Mouse (Mus musculus) erythroblast, adult 5-6 weeks (primary cell): Measurements from ENCODE around the gene Ccdc33. TPM values are rescaled to one million over a fixed set of nuclear protein-coding genes. Genes with fewer than 3 reads are reported as not detected.

Experiments
- ATAC-seq: replicated peaks from 2 replicates; pipeline ENCODE4 v1.8.0; 2016; ENCODE audit warnings: moderate number of reproducible peaks, mild to moderate bottlenecking, moderate TSS enrichment, inconsistent platforms; ENCODE audit not compliant: poor library complexity, low FRiP score, severe bottlenecking
- total RNA-seq, 2 experiments: library from RNA; stranded (forward) in 1 of 2; stranded (reverse) in 1 of 2; fragments of 150-400 nt in 1 of 2; fragments of 200-764, 138-1000 nt in 1 of 2; gene quantifications; 2 replicates each; pipeline versions ENCODE4 v1.2.3 to v1.2.4; 2015 to 2017; ENCODE audit warnings: low replicate concordance in 2 of 2

The Ccdc33 gene
- total RNA-seq (2015; ENCODE audit: low replicate concordance) (not detected in 2 replicates), total RNA-seq (2017; ENCODE audit: low replicate concordance) (not detected in 2 replicates)

DNA sequence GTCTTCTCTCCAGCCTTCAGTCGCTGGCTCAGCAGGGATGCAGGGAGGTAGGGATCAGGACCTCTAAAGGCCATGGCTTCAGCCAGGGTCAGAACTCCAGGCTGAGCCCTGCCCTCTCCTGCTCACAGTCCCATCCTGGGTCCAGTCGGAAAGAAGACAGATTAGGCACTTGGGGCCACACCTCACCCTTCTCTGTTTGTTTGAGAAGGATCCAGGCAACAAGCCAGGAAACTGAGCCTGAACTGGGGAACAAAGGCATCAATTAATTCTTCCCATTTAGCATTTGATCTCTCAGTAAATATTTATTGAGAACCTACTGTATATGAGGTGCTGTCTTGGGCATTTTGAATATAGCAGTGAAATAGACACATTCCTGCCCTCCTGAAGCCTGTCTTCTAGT, at the start of gene Ccdc33:
Gene Ccdc33 (minus strand): TSS at position 153 of the 400 bp plus-strand sequence.
- no peak for ATAC-seq

- no peak for ATAC-seq
These were observed 47.2 kb upstream of the Ccdc33 start for GRCm38 (mm10) chr9:58165779-58166178.

GRCm38 (mm10) chr9:58163146-58163545, 44.5 kb upstream of the Ccdc33 start:
- no peak for ATAC-seq

DNA sequence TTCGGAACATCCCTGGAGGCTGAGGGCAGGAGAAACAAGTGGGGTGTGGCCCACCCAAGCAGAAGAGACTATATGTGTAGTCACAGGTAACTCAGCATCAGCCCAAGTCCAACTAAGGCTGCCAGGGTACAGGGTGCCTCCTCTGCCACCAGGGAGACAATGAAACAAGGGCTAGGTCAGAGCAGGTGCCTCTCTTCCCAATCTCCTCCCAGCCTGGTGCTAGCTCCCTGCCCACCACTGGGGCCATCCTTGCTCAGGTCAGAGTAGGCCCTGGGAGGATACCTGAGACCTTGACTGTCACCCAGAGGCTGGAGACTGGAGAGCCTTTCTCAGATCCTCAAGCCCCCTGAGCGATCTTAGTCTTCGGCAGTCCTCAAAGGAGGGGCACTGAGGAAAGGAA, 43.5 kb upstream of the Ccdc33 start:
- ATAC-seq: no peak

DNA sequence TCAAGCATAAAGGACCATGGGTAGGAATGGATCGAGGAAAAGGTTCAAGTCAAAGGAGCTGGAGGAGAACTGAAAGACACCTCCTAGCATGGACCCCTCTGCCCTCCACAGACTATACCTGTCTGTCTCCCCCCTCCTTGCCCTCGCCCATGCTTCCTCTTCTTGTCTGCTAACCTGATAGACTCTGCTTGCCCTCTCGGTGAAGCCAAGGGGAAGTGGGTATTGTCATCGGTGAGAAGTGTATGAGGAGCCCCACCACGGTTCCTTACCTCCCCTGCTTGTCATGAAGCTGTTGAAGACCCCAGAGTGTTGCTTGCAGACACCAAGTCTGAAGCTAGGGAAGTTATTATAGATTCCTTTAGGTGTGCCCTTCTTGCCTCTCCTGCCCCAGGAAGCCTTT, 41.7 kb upstream of the Ccdc33 start:
- no peak for ATAC-seq

- ATAC-seq: no peak
These were observed 41.2 kb upstream of the Ccdc33 start for GRCm38 (mm10) chr9:58159855-58160254.

GRCm38 (mm10) chr9:58158541-58159311, 40.1 kb upstream of the Ccdc33 start:
- no peak for ATAC-seq

- ATAC-seq: no peak
These were observed 39.2 kb upstream of the Ccdc33 start for GRCm38 (mm10) chr9:58157838-58158237.

- no peak for ATAC-seq
These were observed 38.4 kb upstream of the Ccdc33 start for GRCm38 (mm10) chr9:58156819-58157560.

DNA sequence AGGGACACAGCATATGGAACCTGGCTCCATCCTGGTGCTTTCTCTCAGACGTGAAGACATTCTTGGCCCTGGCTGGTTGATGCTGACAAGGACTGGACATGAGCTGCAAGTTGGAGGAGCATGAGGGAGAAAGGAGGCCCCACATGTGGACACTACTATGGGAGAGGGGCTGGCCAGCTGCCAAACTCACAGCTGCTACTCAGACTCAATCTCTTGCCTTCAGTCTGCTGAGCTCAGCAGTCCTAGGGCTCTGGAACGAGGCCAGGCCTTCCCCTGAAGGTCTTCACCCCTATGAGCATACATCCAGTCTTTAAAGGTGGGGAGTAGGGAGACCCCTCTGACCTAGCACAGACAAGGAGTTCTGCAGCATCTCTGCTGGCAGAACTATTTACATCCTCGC, 36.7 kb upstream of the Ccdc33 start:
- no peak for ATAC-seq

DNA sequence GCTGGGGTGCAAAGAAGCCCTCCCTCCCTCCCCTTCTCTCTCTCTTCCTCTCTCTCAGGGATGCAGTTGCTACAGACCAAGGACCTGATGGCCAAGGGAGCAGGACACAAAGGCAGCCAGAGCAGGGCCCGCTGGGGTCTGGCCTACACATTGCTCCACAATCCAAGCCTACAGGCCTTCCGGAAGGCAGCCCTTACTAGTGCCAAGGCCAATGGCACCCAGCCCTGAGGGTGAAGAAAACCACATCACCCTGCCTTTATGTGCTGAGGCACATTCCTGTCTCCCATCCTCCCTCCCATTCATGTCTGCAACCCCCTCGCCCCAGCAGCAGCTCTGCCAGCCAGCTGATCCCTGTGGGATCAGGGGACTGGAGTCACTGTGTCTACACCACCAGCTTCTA, 34.5 kb upstream of the Ccdc33 start:
- no peak for ATAC-seq

GRCm38 (mm10) chr9:58150733-58151361, 32.2 kb upstream of the Ccdc33 start:
- ATAC-seq: no peak

GRCm38 (mm10) chr9:58148806-58149205, 30.2 kb upstream of the Ccdc33 start:
- no peak for ATAC-seq

DNA sequence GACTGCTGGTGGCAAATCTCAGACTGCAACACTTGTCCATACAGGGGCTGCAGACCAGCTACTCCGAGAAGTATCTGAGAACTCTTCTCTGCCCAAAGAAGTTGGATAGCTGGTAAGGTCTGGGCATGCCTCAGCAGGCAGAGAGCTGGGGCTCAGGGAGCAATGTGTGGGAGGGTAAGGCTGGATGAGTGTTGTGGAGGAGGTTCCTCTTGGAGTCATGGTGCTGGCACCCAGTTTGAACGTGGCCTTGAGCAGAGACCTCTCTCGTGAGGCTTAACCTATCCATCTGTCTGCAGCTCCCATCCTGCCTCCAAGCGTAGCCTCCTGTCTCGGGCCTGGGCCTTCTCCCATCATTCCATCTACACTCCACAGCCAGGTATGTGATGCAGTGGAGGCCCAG, 26.8 kb upstream of the Ccdc33 start:
- ATAC-seq: no peak

- ATAC-seq: no peak
These were observed 26.0 kb upstream of the Ccdc33 start for GRCm38 (mm10) chr9:58144664-58145063.

GRCm38 (mm10) chr9:58143419-58143818, 24.8 kb upstream of the Ccdc33 start:
- no peak for ATAC-seq

GRCm38 (mm10) chr9:58139947-58140346, 21.3 kb upstream of the Ccdc33 start:
- ATAC-seq: no peak

- no peak for ATAC-seq
These were observed 17.3 kb upstream of the Ccdc33 start for GRCm38 (mm10) chr9:58135921-58136321.

DNA sequence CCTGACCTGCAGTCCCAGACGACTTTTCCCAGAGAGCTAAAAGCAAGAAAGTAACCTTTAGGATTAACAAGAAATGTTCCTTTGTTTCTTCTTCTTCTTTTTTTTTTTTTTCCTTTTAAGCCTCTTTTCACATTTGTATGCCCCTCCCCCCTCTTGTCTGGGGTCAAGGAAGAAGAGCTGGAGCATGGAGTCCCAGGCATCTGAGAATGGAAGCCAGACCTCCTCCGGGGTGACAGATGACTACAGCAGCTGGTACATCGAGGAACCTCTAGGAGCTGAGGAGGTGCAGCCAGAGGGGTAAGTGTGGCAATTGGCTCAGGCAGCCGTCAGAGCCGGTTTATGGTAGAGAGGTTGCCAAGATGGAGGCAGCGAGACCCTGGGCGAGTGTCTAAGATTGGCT, 16.3 kb upstream of the Ccdc33 start:
- ATAC-seq: no peak
